Mouse (Mus musculus): Measurements from ENCODE around the gene Tmem191c.

Tmem191c gene

GRCm38 (mm10) chr16:17266113-17266512 lies 9.8 kb upstream of the Tmem191c start:
- DNase-seq (ENCODE audit: low read depth, low spot score): no peak

- DNase-seq (ENCODE audit: low read depth, low spot score): no peak
Measured at GRCm38 (mm10) chr16:17267937-17268336, 7.9 kb upstream of the Tmem191c start.

- no peak for DNase-seq (ENCODE audit: low read depth, low spot score)
Measured at GRCm38 (mm10) chr16:17269872-17270271, 6.0 kb upstream of the Tmem191c start.

GRCm38 (mm10) chr16:17271124-17271523 lies 4.8 kb upstream of the Tmem191c start:
- DNase-seq (ENCODE audit: low read depth, low spot score): no peak

GRCm38 (mm10) chr16:17271856-17272255 lies 4.0 kb upstream of the Tmem191c start:
- no peak for DNase-seq (ENCODE audit: low read depth, low spot score)

GRCm38 (mm10) chr16:17276164-17277151 lies 581 bp downstream of the Tmem191c start:
- DNase-seq (ENCODE audit: low read depth, low spot score): peak; percentile 74

GRCm38 (mm10) chr16:17277342-17278211 lies 1.7 kb downstream of the Tmem191c start:
- DNase-seq (ENCODE audit: low read depth, low spot score): no peak

- no peak for DNase-seq (ENCODE audit: low read depth, low spot score)
Measured at GRCm38 (mm10) chr16:17280471-17280870, 4.6 kb downstream of the Tmem191c start.

- DNase-seq (ENCODE audit: low read depth, low spot score): peak; percentile 14
Measured at GRCm38 (mm10) chr16:17283151-17283550, 7.3 kb downstream of the Tmem191c start.

GRCm38 (mm10) chr16:17287103-17287502 lies 11.2 kb downstream of the Tmem191c start:
- no peak for DNase-seq (ENCODE audit: low read depth, low spot score)

- no peak for DNase-seq (ENCODE audit: low read depth, low spot score)
Measured at GRCm38 (mm10) chr16:17291016-17291415, 15.1 kb downstream of the Tmem191c start.

GRCm38 (mm10) chr16:17292751-17293150 lies 16.9 kb downstream of the Tmem191c start:
- DNase-seq (ENCODE audit: low read depth, low spot score): peak; percentile 32

- DNase-seq (ENCODE audit: low read depth, low spot score): no peak
Measured at GRCm38 (mm10) chr16:17300818-17301217, 24.9 kb downstream of the Tmem191c start.

- no peak for DNase-seq (ENCODE audit: low read depth, low spot score)
Measured at GRCm38 (mm10) chr16:17303521-17304245, 27.8 kb downstream of the Tmem191c start.

GRCm38 (mm10) chr16:17307461-17307860 lies 31.6 kb downstream of the Tmem191c start:
- no peak for DNase-seq (ENCODE audit: low read depth, low spot score)

- DNase-seq (ENCODE audit: low read depth, low spot score): no peak
Measured at GRCm38 (mm10) chr16:17309036-17309435, 33.2 kb downstream of the Tmem191c start.

GRCm38 (mm10) chr16:17312531-17312930 lies 36.7 kb downstream of the Tmem191c start:
- DNase-seq (ENCODE audit: low read depth, low spot score): no peak

GRCm38 (mm10) chr16:17316554-17316953 lies 40.7 kb downstream of the Tmem191c start:
- no peak for DNase-seq (ENCODE audit: low read depth, low spot score)

GRCm38 (mm10) chr16:17321481-17321880 lies 45.6 kb downstream of the Tmem191c start:
- DNase-seq (ENCODE audit: low read depth, low spot score): no peak

- DNase-seq (ENCODE audit: low read depth, low spot score): no peak
Measured at GRCm38 (mm10) chr16:17324745-17325144, 48.9 kb downstream of the Tmem191c start.

- DNase-seq (ENCODE audit: low read depth, low spot score): no peak
Measured at GRCm38 (mm10) chr16:17326064-17326463, 50.2 kb downstream of the Tmem191c start.
